Mouse (Mus musculus) liver, embryonic 14.5 days (tissue): ENCODE results near the gene Brpf1. TPM values are rescaled to one million over a fixed set of nuclear protein-coding genes. Genes with fewer than 3 reads are reported as not detected.

ENCODE experiments used
- ATAC-seq: fragments of 200-750 bp; cut with Nextera tagmentation; 2 replicates; pipeline ENCODE4 v1.8.0; 2017; ENCODE audit warnings: moderate number of reproducible peaks, mild to moderate bottlenecking, moderate library complexity; ENCODE audit not compliant: insufficient read depth
- DNase-seq, 3 experiments: peaks; one replicate each; pipeline ENCODE4 v3.0.0-alpha.2; 2012 to 2013; ENCODE audit warnings: low read depth in 3 of 3, low spot score in 3 of 3
- H3K27ac ChIP-seq: fragments of 300-500 bp; sonication (generic); 2 replicates; pipeline ENCODE4 v1.5.1; 2014; ENCODE audit warnings: moderate library complexity, mild to moderate bottlenecking, control low read depth, inconsistent platforms
- H3K27me3 ChIP-seq: fragments of 300-500 bp; sonication (generic); 2 replicates; pipeline ENCODE4 v1.6.1; 2014; ENCODE audit warnings: mild to moderate bottlenecking, low read length, moderate library complexity; ENCODE audit not compliant: control insufficient read depth, insufficient read depth
- H3K36me3 ChIP-seq: fragments of 300-500 bp; sonication (generic); replicated peaks from 2 replicates; pipeline ENCODE4 v1.6.1; 2014; ENCODE audit warnings: low read depth; ENCODE audit not compliant: control insufficient read depth, insufficient read depth
- H3K4me1 ChIP-seq, 2 experiments: fragments of 200-500 bp in 1 of 2; fragments of 300-500 bp in 1 of 2; sonication (generic) in 1 of 2; replicated peaks; 2 replicates each; pipeline ENCODE4 v1.6.1; 2012 to 2014; ENCODE audit warnings: antibody characterized with exemption in 1 of 2, inconsistent platforms in 1 of 2, low read length in 1 of 2; ENCODE audit not compliant: control insufficient read depth in 2 of 2, insufficient read depth in 2 of 2
- H3K4me2 ChIP-seq: fragments of 300-500 bp; sonication (generic); 2 replicates; pipeline ENCODE4 v1.6.1; 2014; ENCODE audit warnings: low read depth, mild to moderate bottlenecking, control low read depth, moderate library complexity
- H3K4me3 ChIP-seq, 2 experiments: fragments of 200-500 bp in 1 of 2; fragments of 300-500 bp in 1 of 2; sonication (generic) in 1 of 2; 2 replicates each; pipeline ENCODE4 v1.5.1; 2012 to 2014; ENCODE audit warnings: low read depth in 2 of 2, low read length in 2 of 2, mild to moderate bottlenecking in 2 of 2, control low read depth in 1 of 2, inconsistent platforms in 1 of 2, moderate library complexity in 1 of 2; ENCODE audit not compliant: insufficient read depth in 1 of 2
- H3K9ac ChIP-seq: fragments of 300-500 bp; sonication (generic); replicated peaks from 2 replicates; pipeline ENCODE4 v1.6.1; 2014; ENCODE audit warnings: mild to moderate bottlenecking, control low read depth, moderate library complexity
- H3K9me3 ChIP-seq: fragments of 300-500 bp; sonication (generic); 2 replicates; pipeline ENCODE4 v1.6.1; 2016; ENCODE audit warnings: low read length, mixed read lengths; ENCODE audit not compliant: control insufficient read depth
- CTCF ChIP-seq: IDR thresholded peaks from 2 replicates; pipeline ENCODE4 v1.5.1; 2016; ENCODE audit warnings: antibody characterized with exemption, low read depth, control low read depth
- EP300 ChIP-seq: IDR thresholded peaks from 2 replicates; pipeline ENCODE4 v1.6.1; 2016; ENCODE audit warnings: antibody characterized with exemption, low read depth
- WGBS: fragments of 180-500 bp; shearing (Covaris S2); extraction: QIAGEN DNeasy Blood & Tissue Kit; methylation state at CpG from one replicate; pipeline ENCODE4 v1.1.7; 2014; ENCODE audit not compliant: insufficient replicate concordance; 5-methylcytosine and 5-hydroxymethylcytosine counted together
- polyA plus RNA-seq, 2 experiments: library from polyadenylated mRNA; depleted of rRNA in 1 of 2; stranded (reverse) in 1 of 2; unstranded in 1 of 2; fragments of >200 nt; fragmentation: Nextera tagmentation in 1 of 2; extraction: Ambion mirVana in 1 of 2; gene quantifications; 2 replicates each; pipeline versions ENCODE4 v1.2.1 to v1.2.3; 2012 to 2014

The Brpf1 gene
- polyA plus RNA-seq, 2 experiments = 6.7 to 11.7 TPM

DNA sequence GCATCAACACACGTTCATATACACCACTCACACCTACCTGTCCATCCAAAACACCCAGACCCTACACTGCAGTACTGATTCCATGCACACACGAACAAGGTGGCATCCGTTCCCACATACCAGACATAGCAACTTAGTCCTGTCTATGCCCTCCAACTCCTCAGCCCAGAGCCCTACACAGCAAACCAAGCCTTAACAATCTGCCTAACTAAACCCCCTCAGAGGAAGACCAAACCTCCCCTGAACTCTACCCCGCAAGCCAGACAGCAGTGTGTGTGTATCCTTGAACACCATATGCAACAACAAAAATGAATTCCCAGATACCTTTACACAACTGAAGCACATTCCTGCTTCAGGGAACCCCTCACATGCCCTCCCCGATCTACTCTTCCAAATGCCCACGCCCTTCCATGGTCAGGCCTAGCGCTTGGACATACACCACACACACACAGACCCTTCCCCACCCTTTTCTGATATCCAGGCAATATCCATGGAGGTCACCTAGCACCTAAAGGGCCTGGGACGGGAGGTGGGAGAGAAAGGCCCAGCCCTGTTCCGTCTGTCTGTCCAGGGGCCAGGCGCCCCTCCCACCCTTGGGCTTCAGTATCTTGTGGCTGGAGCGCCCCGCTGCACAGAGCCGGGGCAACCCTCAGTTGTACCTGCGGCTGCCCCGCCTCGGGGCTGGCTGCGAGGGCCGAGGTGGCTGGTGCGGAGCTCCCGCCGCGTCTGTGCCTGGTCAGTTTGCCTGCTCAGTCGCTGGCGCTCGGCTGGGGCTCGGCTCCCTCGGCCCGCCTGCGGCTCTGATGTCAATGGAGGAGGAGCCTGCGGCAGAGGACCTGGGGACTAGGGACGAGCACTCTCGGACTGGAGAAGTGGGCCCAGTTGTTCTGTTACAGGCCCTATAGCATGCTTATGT lies 36.5 kb downstream of the Brpf1 start, which contains the start of gene Camk1:
Gene Camk1 (minus strand): TSS at position 808 of the 916 bp plus-strand sequence.
- H3K4me1 ChIP-seq = peaks cover 0 to 12% of the 10 kb centered on the region in 2 experiments; a peak in 2 of 4 replicates
- no peak within 1 kb of the TSS for H3K27ac ChIP-seq
- peak; percentile 76 for ATAC-seq
- H3K4me3 ChIP-seq = peak within 1 kb of the TSS; percentile 57 to 59
- H3K27me3 ChIP-seq = no peaks in the 10 kb centered on the region
- TF ChIP-seq CTCF = 0 out of 2 replicates have a peak, but pooled peaks have one; percentile 4
- TF ChIP-seq EP300 = no peak
- H3K9ac ChIP-seq = peak within 1 kb of the TSS; percentile 57
- WGBS = 16% methylated on average over 32 of the region's 32 CpGs
- H3K36me3 ChIP-seq = no peaks in the 10 kb centered on the region
- H3K4me2 ChIP-seq = peak within 1 kb of the TSS; percentile 72
- no peaks in the 10 kb centered on the region for H3K9me3 ChIP-seq
- peak in 2 of 3 experiments; percentile 13 to 24 for DNase-seq

- Histone ChIP-seq H3K36me3 (no peaks in the 10 kb centered on the region), H3K4me3 (no peak overlapping the region), H3K9me3 (no peaks in the 10 kb centered on the region), H3K4me1 (peaks cover 0 to 12% of the 10 kb centered on the region in 2 experiments; a peak in 2 of 4 replicates), H3K27me3 (no peaks in the 10 kb centered on the region), H3K9ac (no peak overlapping the region; the same call in 1 of the 2 replicates), H3K27ac (no peak overlapping the region), H3K4me2 (no peak overlapping the region; the same call in 1 of the 2 replicates)
- TF ChIP-seq EP300 (no peak), CTCF (no peak)
- ATAC-seq (no peak), DNase-seq (no peak)
- WGBS = 44% methylated on average over 2 of the region's 2 CpGs
These were observed 37.4 kb downstream of the Brpf1 start for GRCm38 (mm10) chr6:113344321-113344720.

- TF ChIP-seq CTCF (no peak), EP300 (no peak)
- no peak for ATAC-seq
- 58% methylated on average over 4 of the region's 4 CpGs for WGBS
- no peak for DNase-seq
- Histone ChIP-seq H3K4me2 (no peak overlapping the region), H3K4me3 (no peak overlapping the region), H3K4me1 (peaks cover 0 to 11% of the 10 kb centered on the region in 2 experiments; a peak in 2 of 4 replicates), H3K27me3 (no peaks in the 10 kb centered on the region), H3K36me3 (no peaks in the 10 kb centered on the region), H3K27ac (no peak overlapping the region), H3K9me3 (no peaks in the 10 kb centered on the region), H3K9ac (no peak overlapping the region)
These were observed 40.0 kb downstream of the Brpf1 start for GRCm38 (mm10) chr6:113346897-113347296.

GRCm38 (mm10) chr6:113350538-113350937 lies 43.6 kb downstream of the Brpf1 start:
- H3K4me3 ChIP-seq = no peak overlapping the region
- no peaks in the 10 kb centered on the region for H3K9me3 ChIP-seq
- no peak for TF ChIP-seq EP300
- no peak for TF ChIP-seq CTCF
- H3K36me3 ChIP-seq = no peaks in the 10 kb centered on the region
- no peak overlapping the region for H3K9ac ChIP-seq
- DNase-seq (no peak), ATAC-seq (no peak)
- no peak overlapping the region for H3K4me2 ChIP-seq
- H3K4me1 ChIP-seq = no peaks in the 10 kb centered on the region; a peak in 1 of 4 replicates
- no peak overlapping the region for H3K27ac ChIP-seq
- H3K27me3 ChIP-seq = no peaks in the 10 kb centered on the region

DNA sequence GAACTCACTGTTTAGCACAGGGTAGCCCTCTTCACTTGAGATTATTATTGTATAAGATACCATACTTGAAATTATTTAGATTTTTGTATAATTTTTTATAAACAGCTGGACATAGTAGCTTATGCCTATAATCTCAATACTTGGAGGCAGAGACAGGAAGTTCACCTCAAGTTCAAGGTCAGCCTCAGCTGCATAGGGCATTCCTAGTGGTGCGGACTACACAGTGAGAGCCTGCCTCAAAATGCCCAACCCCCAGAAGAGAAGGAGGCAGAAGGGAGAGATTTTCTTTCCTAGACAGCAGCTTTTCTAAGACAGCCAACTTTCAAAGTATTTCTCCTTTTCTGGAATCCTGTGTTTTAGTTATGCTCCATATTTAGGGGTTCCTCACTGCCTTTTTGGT lies 44.2 kb downstream of the Brpf1 start:
- TF ChIP-seq CTCF = no peak
- no peak for TF ChIP-seq EP300
- ATAC-seq (no peak), DNase-seq (no peak)
- no peak overlapping the region for H3K9ac ChIP-seq
- 69% methylated on average over 1 of the region's 1 CpGs for whole genome bisulfite sequencing
- H3K27me3 ChIP-seq = no peaks in the 10 kb centered on the region
- no peaks in the 10 kb centered on the region; a peak in 1 of 4 replicates for H3K4me1 ChIP-seq
- H3K36me3 ChIP-seq = no peaks in the 10 kb centered on the region
- H3K4me3 ChIP-seq = no peak overlapping the region
- H3K4me2 ChIP-seq = no peak overlapping the region
- H3K9me3 ChIP-seq = no peaks in the 10 kb centered on the region
- H3K27ac ChIP-seq = no peak overlapping the region
